Mouse (Mus musculus) testis, adult 2 months (tissue): ENCODE measurements around the gene Kcne2.

ENCODE experiments used
- CTCF ChIP-seq: fragments of 200-500 bp; IDR thresholded peaks from 2 replicates; pipeline ENCODE4 v1.5.1; 2012; ENCODE audit warnings: low read depth, mild to moderate bottlenecking, inconsistent platforms, low read length, moderate library complexity; ENCODE audit not compliant: control insufficient read depth, insufficient read depth, insufficient replicate concordance
- POLR2A ChIP-seq: fragments of 200-500 bp; IDR thresholded peaks from 2 replicates; pipeline ENCODE4 v1.6.1; 2012; ENCODE audit warnings: low read depth, mild to moderate bottlenecking, inconsistent platforms, low read length, moderate library complexity; ENCODE audit not compliant: control insufficient read depth

GRCm38 (mm10) chr16:92247700-92248099 is 44.5 kb upstream of the Kcne2 start:
- TF ChIP-seq CTCF (no peak), POLR2A (no peak)
